Mouse (Mus musculus): ENCODE results near the gene Yipf1. TPM values are rescaled to one million over a fixed set of nuclear protein-coding genes. Genes with fewer than 3 reads are reported as not detected.
A peak's percentile ranks its signal among the peaks of the same experiment; 100 is the strongest.

The Yipf1 gene
- polyA plus RNA-seq, 1 experiment from 2014 or later, result 51.4 TPM

DNA sequence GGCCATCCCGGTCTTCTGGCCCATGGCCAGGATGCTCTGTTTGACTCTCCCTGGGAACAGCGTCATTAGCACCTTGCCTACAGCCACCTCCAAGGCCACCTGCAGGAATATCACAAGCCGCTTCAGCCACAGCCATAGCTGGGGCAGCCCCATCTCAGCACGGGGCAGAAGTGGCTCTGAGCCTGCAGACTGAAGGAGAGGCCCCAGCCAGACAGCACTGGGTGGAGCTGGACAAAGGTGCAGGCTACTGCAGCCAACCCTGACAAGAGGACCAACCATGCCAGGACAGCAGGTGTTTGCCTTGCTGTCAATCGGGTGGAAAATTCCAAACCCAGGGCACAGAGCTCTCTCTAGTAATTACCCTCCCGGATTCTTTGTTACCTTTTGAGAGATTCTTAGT lies 7.2 kb upstream of the Yipf1 start, which contains the start of gene Dio1:
Gene Dio1 (minus strand): TSS at position 204 of the 400 bp plus-strand sequence.
- Histone ChIP-seq H3K4me2 (replicated peaks; ENCODE audit: low read depth, low read length) (no peak within 1 kb of the TSS), H3K36me3 (ENCODE audit: control insufficient read depth, insufficient read depth, low read length) (no peaks in the 10 kb centered on the region), H3K4me1 (ENCODE audit: control insufficient read depth, insufficient read depth, low read length) (no peaks in the 10 kb centered on the region), H3K9me3 (ENCODE audit: control insufficient read depth, low read length) (no peaks in the 10 kb centered on the region), H3K27ac (ENCODE audit: low read depth, low read length) (no peak within 1 kb of the TSS), H3K27me3 (ENCODE audit: control insufficient read depth, insufficient read depth, low read length) (no peaks in the 10 kb centered on the region), H3K9ac (ENCODE audit: low read depth, low read length) (no peak within 1 kb of the TSS), H3K4me3 (ENCODE audit: low read length) (no peak within 1 kb of the TSS)
- ATAC-seq (ENCODE audit: low FRiP score, low TSS enrichment), result no peak
- WGBS, result 53% methylated on average over 6 of the region's 6 CpGs

DNA sequence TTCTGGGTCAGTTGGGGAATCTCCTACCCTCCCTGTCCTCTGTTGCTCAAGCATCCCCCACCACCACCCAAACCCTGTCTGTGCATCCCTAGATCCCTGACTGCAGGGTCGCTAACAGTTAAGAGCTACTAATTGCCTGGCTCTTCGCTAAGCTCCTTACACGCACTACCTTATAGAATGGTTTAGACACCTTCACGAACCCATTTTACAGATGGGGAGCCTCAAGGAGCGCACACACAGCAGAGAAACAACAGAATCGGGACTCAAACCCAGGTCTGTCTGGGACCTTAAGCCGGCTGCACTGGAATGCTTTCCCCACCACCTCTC lies 279 bp downstream of the Yipf1 start:
- Histone ChIP-seq H3K9ac (ENCODE audit: low read depth, low read length) (peak overlapping the region; percentile 54), H3K4me3 (ENCODE audit: low read length) (peak overlapping the region; percentile 74), H3K27me3 (ENCODE audit: control insufficient read depth, insufficient read depth, low read length) (no peaks in the 10 kb centered on the region), H3K36me3 (ENCODE audit: control insufficient read depth, insufficient read depth, low read length) (peaks cover 6% of the 10 kb centered on the region; the same call in 1 of the 2 replicates), H3K27ac (ENCODE audit: low read depth, low read length) (no peak overlapping the region), H3K9me3 (ENCODE audit: control insufficient read depth, low read length) (no peaks in the 10 kb centered on the region), H3K4me1 (ENCODE audit: control insufficient read depth, insufficient read depth, low read length) (peaks cover 4% of the 10 kb centered on the region; the same call in 1 of the 2 replicates), H3K4me2 (replicated peaks; ENCODE audit: low read depth, low read length) (peak overlapping the region; percentile 87)
- WGBS, result 10% methylated on average over 7 of the region's 7 CpGs
- ATAC-seq (ENCODE audit: low FRiP score, low TSS enrichment), result no peak

- no peaks in the 10 kb centered on the region for H3K9me3 ChIP-seq (ENCODE audit: control insufficient read depth, low read length)
- peaks cover 4% of the 10 kb centered on the region; the same call in 1 of the 2 replicates for H3K4me1 ChIP-seq (ENCODE audit: control insufficient read depth, insufficient read depth, low read length)
- WGBS, result 82% methylated on average over 8 of the region's 8 CpGs
- no peak overlapping the region for H3K9ac ChIP-seq (ENCODE audit: low read depth, low read length)
- peaks cover 16% of the 10 kb centered on the region for H3K36me3 ChIP-seq (ENCODE audit: control insufficient read depth, insufficient read depth, low read length)
- no peak overlapping the region for H3K4me2 ChIP-seq (replicated peaks; ENCODE audit: low read depth, low read length)
- H3K27me3 ChIP-seq (ENCODE audit: control insufficient read depth, insufficient read depth, low read length), result no peaks in the 10 kb centered on the region
- H3K4me3 ChIP-seq (ENCODE audit: low read length), result no peak overlapping the region
- no peak for ATAC-seq (ENCODE audit: low FRiP score, low TSS enrichment)
- H3K27ac ChIP-seq (ENCODE audit: low read depth, low read length), result no peak overlapping the region
Observed at GRCm38 (mm10) chr4:107318646-107319045, 4.5 kb downstream of the Yipf1 start.

DNA sequence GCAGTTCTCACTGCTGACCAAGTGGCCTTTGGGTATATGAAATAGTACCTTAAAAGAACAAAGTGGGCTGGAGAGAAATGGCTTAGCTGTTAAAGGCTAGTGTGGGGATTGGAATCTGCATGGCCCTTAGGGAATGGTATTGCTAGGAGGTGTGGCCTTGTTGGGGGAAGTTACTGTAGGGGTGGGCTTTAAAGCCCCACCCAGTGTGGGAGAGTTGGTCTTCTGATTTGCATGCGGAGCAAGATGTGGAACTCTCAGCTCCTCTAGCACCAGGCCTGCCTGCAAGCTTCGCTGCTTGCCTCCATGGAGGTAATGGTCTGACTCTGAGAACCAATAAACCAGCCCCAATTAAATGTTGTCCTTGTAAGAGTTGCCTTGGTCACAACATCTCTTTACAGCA lies 6.9 kb downstream of the Yipf1 start:
- 67% methylated on average over 2 of the region's 2 CpGs for WGBS

GRCm38 (mm10) chr4:107323113-107323512 lies 8.9 kb downstream of the Yipf1 start:
- no peak overlapping the region for H3K4me2 ChIP-seq (replicated peaks; ENCODE audit: low read depth, low read length)
- WGBS, result 95% methylated on average over 2 of the region's 2 CpGs
- H3K9ac ChIP-seq (ENCODE audit: low read depth, low read length), result no peak overlapping the region
- peaks cover 13% of the 10 kb centered on the region for H3K36me3 ChIP-seq (ENCODE audit: control insufficient read depth, insufficient read depth, low read length)
- no peak overlapping the region for H3K27ac ChIP-seq (ENCODE audit: low read depth, low read length)
- no peak for ATAC-seq (ENCODE audit: low FRiP score, low TSS enrichment)
- H3K9me3 ChIP-seq (ENCODE audit: control insufficient read depth, low read length), result no peaks in the 10 kb centered on the region
- no peaks in the 10 kb centered on the region for H3K27me3 ChIP-seq (ENCODE audit: control insufficient read depth, insufficient read depth, low read length)
- H3K4me3 ChIP-seq (ENCODE audit: low read length), result no peak overlapping the region
- no peaks in the 10 kb centered on the region for H3K4me1 ChIP-seq (ENCODE audit: control insufficient read depth, insufficient read depth, low read length)

More for the DNA sequence above, 6.9 kb downstream of the Yipf1 start:
- H3K9ac ChIP-seq (ENCODE audit: low read depth, low read length), result no peak overlapping the region
- no peaks in the 10 kb centered on the region for H3K9me3 ChIP-seq (ENCODE audit: control insufficient read depth, low read length)
- ATAC-seq (ENCODE audit: low FRiP score, low TSS enrichment), result no peak
- H3K4me3 ChIP-seq (ENCODE audit: low read length), result no peak overlapping the region
- H3K27ac ChIP-seq (ENCODE audit: low read depth, low read length), result no peak overlapping the region
- peaks cover 16% of the 10 kb centered on the region for H3K36me3 ChIP-seq (ENCODE audit: control insufficient read depth, insufficient read depth, low read length)
- no peaks in the 10 kb centered on the region for H3K27me3 ChIP-seq (ENCODE audit: control insufficient read depth, insufficient read depth, low read length)
- no peaks in the 10 kb centered on the region for H3K4me1 ChIP-seq (ENCODE audit: control insufficient read depth, insufficient read depth, low read length)
- H3K4me2 ChIP-seq (replicated peaks; ENCODE audit: low read depth, low read length), result no peak overlapping the region

DNA sequence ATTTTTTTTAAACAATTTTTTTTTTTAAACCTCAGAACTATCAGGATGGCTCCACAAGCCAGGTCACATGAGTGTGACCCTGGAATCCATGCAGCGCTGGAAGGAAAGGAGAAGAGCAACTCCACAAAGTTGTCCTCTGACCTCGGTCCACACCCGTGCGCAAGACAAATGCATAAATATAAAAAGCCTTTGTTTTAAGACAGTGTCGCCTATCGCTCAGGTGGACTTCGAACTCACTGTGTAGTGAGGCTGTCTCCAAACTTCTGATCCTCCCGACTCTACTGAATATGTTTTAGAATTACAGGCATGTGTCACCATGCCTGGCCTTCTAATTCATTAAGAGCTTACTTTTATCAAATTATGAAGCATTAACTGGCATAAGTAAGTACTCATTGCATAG lies 14.4 kb downstream of the Yipf1 start:
- H3K4me3 ChIP-seq (ENCODE audit: low read length), result no peak overlapping the region
- no peak overlapping the region for H3K9ac ChIP-seq (ENCODE audit: low read depth, low read length)
- no peaks in the 10 kb centered on the region for H3K4me1 ChIP-seq (ENCODE audit: control insufficient read depth, insufficient read depth, low read length)
- H3K9me3 ChIP-seq (ENCODE audit: control insufficient read depth, low read length), result no peaks in the 10 kb centered on the region
- ATAC-seq (ENCODE audit: low FRiP score, low TSS enrichment), result no peak
- WGBS, result 90% methylated on average over 8 of the region's 8 CpGs
- H3K36me3 ChIP-seq (ENCODE audit: control insufficient read depth, insufficient read depth, low read length), result peaks cover 6% of the 10 kb centered on the region; the same call in 1 of the 2 replicates
- no peak overlapping the region for H3K4me2 ChIP-seq (replicated peaks; ENCODE audit: low read depth, low read length)
- no peaks in the 10 kb centered on the region for H3K27me3 ChIP-seq (ENCODE audit: control insufficient read depth, insufficient read depth, low read length)
- H3K27ac ChIP-seq (ENCODE audit: low read depth, low read length), result no peak overlapping the region

GRCm38 (mm10) chr4:107333514-107333913 lies 19.4 kb downstream of the Yipf1 start:
- Histone ChIP-seq H3K27ac (ENCODE audit: low read depth, low read length) (no peak overlapping the region), H3K4me1 (ENCODE audit: control insufficient read depth, insufficient read depth, low read length) (no peaks in the 10 kb centered on the region), H3K36me3 (ENCODE audit: control insufficient read depth, insufficient read depth, low read length) (peaks cover 2% of the 10 kb centered on the region; the same call in 1 of the 2 replicates), H3K4me2 (replicated peaks; ENCODE audit: low read depth, low read length) (no peak overlapping the region), H3K4me3 (ENCODE audit: low read length) (no peak overlapping the region), H3K9me3 (ENCODE audit: control insufficient read depth, low read length) (no peaks in the 10 kb centered on the region), H3K27me3 (ENCODE audit: control insufficient read depth, insufficient read depth, low read length) (no peaks in the 10 kb centered on the region), H3K9ac (ENCODE audit: low read depth, low read length) (no peak overlapping the region)
- ATAC-seq (ENCODE audit: low FRiP score, low TSS enrichment), result no peak
- WGBS, result 92% methylated on average over 4 of the region's 4 CpGs

DNA sequence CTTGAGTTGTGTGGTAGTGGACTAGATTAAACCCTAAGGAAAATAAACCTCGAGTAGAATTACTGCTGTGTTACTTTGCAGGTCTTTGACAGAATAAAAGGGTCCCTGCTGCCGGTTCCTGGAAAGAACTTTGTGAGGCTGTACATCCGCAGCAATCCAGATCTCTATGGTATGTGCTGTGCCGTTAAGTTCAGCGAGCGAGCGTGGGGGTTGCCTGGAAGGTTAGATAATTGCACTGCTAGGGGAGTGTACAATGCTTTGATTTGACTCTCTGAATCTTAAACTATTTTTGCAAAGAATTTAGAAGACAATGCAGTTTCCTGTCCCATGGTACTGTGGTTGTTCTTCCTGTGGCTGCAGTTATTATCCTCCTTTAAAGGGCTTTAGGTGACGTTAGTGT lies 22.2 kb downstream of the Yipf1 start:
- Histone ChIP-seq H3K4me1 (ENCODE audit: control insufficient read depth, insufficient read depth, low read length) (no peaks in the 10 kb centered on the region), H3K27ac (ENCODE audit: low read depth, low read length) (no peak overlapping the region), H3K36me3 (ENCODE audit: control insufficient read depth, insufficient read depth, low read length) (no peaks in the 10 kb centered on the region), H3K9ac (ENCODE audit: low read depth, low read length) (no peak overlapping the region), H3K9me3 (ENCODE audit: control insufficient read depth, low read length) (no peaks in the 10 kb centered on the region), H3K4me3 (ENCODE audit: low read length) (no peak overlapping the region), H3K27me3 (ENCODE audit: control insufficient read depth, insufficient read depth, low read length) (no peaks in the 10 kb centered on the region), H3K4me2 (replicated peaks; ENCODE audit: low read depth, low read length) (no peak overlapping the region)
- WGBS, result 42% methylated on average over 8 of the region's 8 CpGs
- ATAC-seq (ENCODE audit: low FRiP score, low TSS enrichment), result no peak

DNA sequence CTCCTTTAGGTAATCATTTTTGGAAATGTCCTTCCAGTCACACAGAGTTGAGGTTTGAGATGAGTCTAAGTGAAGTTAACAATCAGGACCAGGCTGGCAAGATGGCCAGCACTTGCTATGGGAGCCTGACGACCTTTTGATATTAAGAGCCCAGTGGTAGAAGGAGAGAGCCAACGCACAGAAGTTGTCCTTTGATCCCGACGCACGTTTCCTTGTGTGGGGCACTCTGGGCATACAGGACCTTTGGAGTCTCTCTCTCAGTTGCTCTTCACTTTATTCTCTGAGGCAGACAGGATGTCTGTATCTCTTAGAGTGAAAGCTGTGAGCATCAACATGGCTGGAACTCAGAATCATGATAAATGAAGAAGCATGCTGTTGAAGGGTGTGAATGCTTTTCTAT lies 23.3 kb downstream of the Yipf1 start:
- ATAC-seq (ENCODE audit: low FRiP score, low TSS enrichment), result no peak
- no peak overlapping the region for H3K9ac ChIP-seq (ENCODE audit: low read depth, low read length)
- no peaks in the 10 kb centered on the region for H3K9me3 ChIP-seq (ENCODE audit: control insufficient read depth, low read length)
- H3K27me3 ChIP-seq (ENCODE audit: control insufficient read depth, insufficient read depth, low read length), result no peaks in the 10 kb centered on the region
- no peak overlapping the region for H3K4me3 ChIP-seq (ENCODE audit: low read length)
- 83% methylated on average over 5 of the region's 5 CpGs for WGBS
- H3K4me2 ChIP-seq (replicated peaks; ENCODE audit: low read depth, low read length), result no peak overlapping the region
- H3K27ac ChIP-seq (ENCODE audit: low read depth, low read length), result no peak overlapping the region
- H3K4me1 ChIP-seq (ENCODE audit: control insufficient read depth, insufficient read depth, low read length), result no peaks in the 10 kb centered on the region
- H3K36me3 ChIP-seq (ENCODE audit: control insufficient read depth, insufficient read depth, low read length), result no peaks in the 10 kb centered on the region

Data from kidney, embryonic 14.5 days (tissue).